Mouse (Mus musculus): ENCODE data around the gene Gm27021. TPM values are rescaled to one million over a fixed set of nuclear protein-coding genes. Genes with fewer than 3 reads are reported as not detected.
A peak's percentile ranks its signal among the peaks of the same experiment; 100 is the strongest.

Gene Gm27021
- polyA plus RNA-seq, 1 experiment from 2014 or later: 2.5 TPM

DNA sequence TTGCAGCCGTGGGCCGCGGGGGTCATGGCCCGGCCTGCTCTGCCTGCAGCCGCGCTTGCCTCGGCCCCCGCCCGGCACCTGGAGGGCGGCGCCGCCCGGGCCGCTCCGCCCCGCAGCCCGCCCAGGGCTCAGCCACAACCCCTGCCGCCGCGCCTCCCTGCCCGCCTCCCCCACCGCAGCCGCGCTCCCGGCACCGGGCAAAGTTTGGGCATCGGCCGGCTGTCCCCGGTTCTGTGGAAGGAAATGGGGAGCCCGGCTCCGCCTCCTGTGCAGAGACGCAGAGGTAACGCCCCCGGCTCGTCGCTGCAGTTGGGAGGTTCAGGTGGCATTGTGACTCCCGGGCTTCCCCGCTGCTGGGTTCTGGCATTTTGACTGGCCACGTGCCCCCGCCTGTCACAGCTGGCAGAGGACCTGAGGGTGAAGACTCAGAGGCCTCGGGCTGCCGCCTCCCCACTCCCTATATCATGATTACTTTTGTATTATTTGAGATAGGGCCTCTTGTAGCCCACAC, 33.5 kb downstream of the Gm27021 start:
- Histone ChIP-seq H3K36me3 (ENCODE audit: control insufficient read depth, insufficient read depth, low read length) (no peaks in the 10 kb centered on the region), H3K4me1 (replicated peaks; ENCODE audit: control insufficient read depth, insufficient read depth, low read length) (peaks cover 6% of the 10 kb centered on the region), H3K4me3 (ENCODE audit: low read length) (peak overlapping the region; percentile 69), H3K27ac (ENCODE audit: low read length) (no peak overlapping the region), H3K4me2 (ENCODE audit: low read depth, low read length) (peak overlapping the region; percentile 100), H3K9me3 (ENCODE audit: control insufficient read depth, low read length) (peaks cover 3% of the 10 kb centered on the region; the same call in 1 of the 2 replicates), H3K9ac (ENCODE audit: low read length) (peak overlapping the region; percentile 76), H3K27me3 (ENCODE audit: control insufficient read depth, insufficient read depth, low read depth, low read length) (peaks cover 9% of the 10 kb centered on the region; the same call in 1 of the 2 replicates)
- ATAC-seq (ENCODE audit: low read depth): peak; percentile 71
- WGBS: under 1% methylated on average over 29 of the region's 42 CpGs

DNA sequence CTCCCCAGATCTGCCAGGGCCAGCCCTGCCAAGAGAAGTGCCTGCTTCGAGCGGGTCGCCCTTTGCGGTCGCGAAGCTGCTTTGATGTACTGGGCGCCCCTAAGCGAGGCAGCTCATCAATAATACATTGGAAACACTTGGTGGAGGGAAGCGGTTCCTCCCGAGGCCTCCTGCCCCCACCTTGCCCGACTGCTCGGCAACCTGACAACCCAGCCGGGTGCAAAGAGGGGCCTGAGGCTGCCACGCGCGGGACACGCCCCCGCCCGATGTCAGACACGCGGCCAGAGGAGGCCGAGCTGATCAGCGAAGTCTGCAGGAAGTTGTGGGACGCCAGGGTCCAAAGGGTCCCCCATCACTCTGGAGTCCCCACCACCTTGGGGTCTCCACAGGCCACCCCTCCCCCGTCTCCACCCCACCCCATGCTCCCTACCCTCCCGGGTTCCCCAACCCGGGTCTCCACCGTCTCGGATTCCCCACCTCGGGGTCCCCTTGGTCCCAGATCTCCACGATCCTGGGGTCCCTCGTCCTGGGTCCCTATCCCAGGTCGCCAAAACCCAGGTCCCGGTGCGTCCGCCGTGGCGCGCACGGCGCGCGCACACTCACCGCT, 34.1 kb downstream of the Gm27021 start:
- WGBS: under 1% methylated on average over 44 of the region's 44 CpGs
- peaks cover 6% of the 10 kb centered on the region for H3K4me1 ChIP-seq (replicated peaks; ENCODE audit: control insufficient read depth, insufficient read depth, low read length)
- ATAC-seq (ENCODE audit: low read depth): peak; percentile 7; the same call in 1 of the 2 replicates

GRCm38 (mm10) chr8:120632969-120633664, 34.8 kb downstream of the Gm27021 start:
- H3K27ac ChIP-seq (ENCODE audit: low read length): no peak overlapping the region
- WGBS: 42% methylated on average over 17 of the region's 17 CpGs
- ATAC-seq (ENCODE audit: low read depth): no peak
- no peak overlapping the region for H3K9ac ChIP-seq (ENCODE audit: low read length)
- peak overlapping the region; percentile 69 for H3K4me3 ChIP-seq (ENCODE audit: low read length)
- H3K4me1 ChIP-seq (replicated peaks; ENCODE audit: control insufficient read depth, insufficient read depth, low read length): peaks cover 6% of the 10 kb centered on the region
- peaks cover 3% of the 10 kb centered on the region; the same call in 1 of the 2 replicates for H3K9me3 ChIP-seq (ENCODE audit: control insufficient read depth, low read length)
- no peaks in the 10 kb centered on the region for H3K36me3 ChIP-seq (ENCODE audit: control insufficient read depth, insufficient read depth, low read length)
- peaks cover 9% of the 10 kb centered on the region; the same call in 1 of the 2 replicates for H3K27me3 ChIP-seq (ENCODE audit: control insufficient read depth, insufficient read depth, low read depth, low read length)
- H3K4me2 ChIP-seq (ENCODE audit: low read depth, low read length): peak overlapping the region; percentile 100

More for the DNA sequence above, 34.1 kb downstream of the Gm27021 start:
- H3K36me3 ChIP-seq (ENCODE audit: control insufficient read depth, insufficient read depth, low read length): no peaks in the 10 kb centered on the region
- peak overlapping the region; percentile 69 for H3K4me3 ChIP-seq (ENCODE audit: low read length)
- H3K27ac ChIP-seq (ENCODE audit: low read length): no peak overlapping the region
- H3K9me3 ChIP-seq (ENCODE audit: control insufficient read depth, low read length): peaks cover 3% of the 10 kb centered on the region; the same call in 1 of the 2 replicates
- H3K4me2 ChIP-seq (ENCODE audit: low read depth, low read length): peak overlapping the region; percentile 100
- peaks cover 9% of the 10 kb centered on the region; the same call in 1 of the 2 replicates for H3K27me3 ChIP-seq (ENCODE audit: control insufficient read depth, insufficient read depth, low read depth, low read length)
- H3K9ac ChIP-seq (ENCODE audit: low read length): peak overlapping the region; percentile 76

GRCm38 (mm10) chr8:120631441-120632375, 36.2 kb downstream of the Gm27021 start:
- Histone ChIP-seq H3K9ac (ENCODE audit: low read length) (no peak overlapping the region), H3K27ac (ENCODE audit: low read length) (no peak overlapping the region), H3K27me3 (ENCODE audit: control insufficient read depth, insufficient read depth, low read depth, low read length) (peaks cover 9% of the 10 kb centered on the region; the same call in 1 of the 2 replicates), H3K4me2 (ENCODE audit: low read depth, low read length) (no peak overlapping the region), H3K36me3 (ENCODE audit: control insufficient read depth, insufficient read depth, low read length) (no peaks in the 10 kb centered on the region), H3K9me3 (ENCODE audit: control insufficient read depth, low read length) (peaks cover 3% of the 10 kb centered on the region; the same call in 1 of the 2 replicates), H3K4me1 (replicated peaks; ENCODE audit: control insufficient read depth, insufficient read depth, low read length) (peaks cover 6% of the 10 kb centered on the region), H3K4me3 (ENCODE audit: low read length) (no peak overlapping the region)
- peak; percentile 13; the same call in 1 of the 2 replicates for ATAC-seq (ENCODE audit: low read depth)
- WGBS: 68% methylated on average over 21 of the region's 21 CpGs

- no peak for ATAC-seq (ENCODE audit: low read depth)
- no peak overlapping the region for H3K4me3 ChIP-seq (ENCODE audit: low read length)
- no peaks in the 10 kb centered on the region for H3K36me3 ChIP-seq (ENCODE audit: control insufficient read depth, insufficient read depth, low read length)
- 42% methylated on average over 6 of the region's 6 CpGs for WGBS
- no peak overlapping the region for H3K9ac ChIP-seq (ENCODE audit: low read length)
- H3K4me1 ChIP-seq (replicated peaks; ENCODE audit: control insufficient read depth, insufficient read depth, low read length): peaks cover 6% of the 10 kb centered on the region
- H3K9me3 ChIP-seq (ENCODE audit: control insufficient read depth, low read length): peaks cover 3% of the 10 kb centered on the region; the same call in 1 of the 2 replicates
- no peak overlapping the region for H3K4me2 ChIP-seq (ENCODE audit: low read depth, low read length)
- H3K27ac ChIP-seq (ENCODE audit: low read length): no peak overlapping the region
- peaks cover 9% of the 10 kb centered on the region; the same call in 1 of the 2 replicates for H3K27me3 ChIP-seq (ENCODE audit: control insufficient read depth, insufficient read depth, low read depth, low read length)
Observed at GRCm38 (mm10) chr8:120630848-120631247, 37.0 kb downstream of the Gm27021 start.

- WGBS: 25% methylated on average over 5 of the region's 5 CpGs
- peaks cover 6% of the 10 kb centered on the region for H3K4me1 ChIP-seq (replicated peaks; ENCODE audit: control insufficient read depth, insufficient read depth, low read length)
- peaks cover 6% of the 10 kb centered on the region; the same call in 1 of the 2 replicates for H3K27me3 ChIP-seq (ENCODE audit: control insufficient read depth, insufficient read depth, low read depth, low read length)
- H3K27ac ChIP-seq (ENCODE audit: low read length): peak overlapping the region; percentile 15
- no peak overlapping the region for H3K9ac ChIP-seq (ENCODE audit: low read length)
- ATAC-seq (ENCODE audit: low read depth): peak; percentile 50
- no peak overlapping the region for H3K4me3 ChIP-seq (ENCODE audit: low read length)
- no peak overlapping the region for H3K4me2 ChIP-seq (ENCODE audit: low read depth, low read length)
- H3K9me3 ChIP-seq (ENCODE audit: control insufficient read depth, low read length): peaks cover 3% of the 10 kb centered on the region; the same call in 1 of the 2 replicates
- H3K36me3 ChIP-seq (ENCODE audit: control insufficient read depth, insufficient read depth, low read length): no peaks in the 10 kb centered on the region
Observed at GRCm38 (mm10) chr8:120630031-120630430, 37.8 kb downstream of the Gm27021 start.

DNA sequence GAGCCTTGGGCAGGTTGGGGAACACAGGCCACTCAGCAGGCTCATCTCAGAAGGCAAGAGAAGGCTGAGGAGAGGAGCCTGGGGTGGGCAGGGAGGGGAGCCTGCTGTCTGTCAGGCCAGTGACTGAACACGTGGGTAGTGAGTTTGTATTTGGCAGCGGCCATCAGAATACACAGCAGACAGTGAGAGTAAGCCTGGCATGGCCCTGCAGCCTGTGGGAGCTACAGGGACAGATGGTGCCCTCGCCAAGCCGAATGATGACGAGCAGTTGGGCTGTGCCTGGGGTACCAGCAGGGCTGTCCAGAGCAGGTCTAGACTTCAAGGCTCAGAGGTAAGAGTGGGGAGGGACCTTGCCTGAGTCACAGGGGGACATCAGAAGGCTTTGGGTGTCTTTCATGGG, 40.6 kb downstream of the Gm27021 start:
- Histone ChIP-seq H3K9me3 (ENCODE audit: control insufficient read depth, low read length) (peaks cover under 1% of the 10 kb centered on the region; the same call in 1 of the 2 replicates), H3K36me3 (ENCODE audit: control insufficient read depth, insufficient read depth, low read length) (no peaks in the 10 kb centered on the region), H3K27ac (ENCODE audit: low read length) (no peak overlapping the region), H3K9ac (ENCODE audit: low read length) (no peak overlapping the region), H3K4me2 (ENCODE audit: low read depth, low read length) (no peak overlapping the region), H3K4me3 (ENCODE audit: low read length) (no peak overlapping the region), H3K4me1 (replicated peaks; ENCODE audit: control insufficient read depth, insufficient read depth, low read length) (no peaks in the 10 kb centered on the region; the same call in none of the 2 replicates), H3K27me3 (ENCODE audit: control insufficient read depth, insufficient read depth, low read depth, low read length) (no peaks in the 10 kb centered on the region)
- ATAC-seq (ENCODE audit: low read depth): no peak
- 80% methylated on average over 5 of the region's 5 CpGs for WGBS

- WGBS: 59% methylated on average over 11 of the region's 11 CpGs
- Histone ChIP-seq H3K27me3 (ENCODE audit: control insufficient read depth, insufficient read depth, low read depth, low read length) (no peaks in the 10 kb centered on the region), H3K4me2 (ENCODE audit: low read depth, low read length) (no peak overlapping the region), H3K9ac (ENCODE audit: low read length) (no peak overlapping the region), H3K36me3 (ENCODE audit: control insufficient read depth, insufficient read depth, low read length) (no peaks in the 10 kb centered on the region), H3K4me3 (ENCODE audit: low read length) (no peak overlapping the region), H3K27ac (ENCODE audit: low read length) (no peak overlapping the region), H3K9me3 (ENCODE audit: control insufficient read depth, low read length) (no peaks in the 10 kb centered on the region), H3K4me1 (replicated peaks; ENCODE audit: control insufficient read depth, insufficient read depth, low read length) (no peaks in the 10 kb centered on the region; the same call in none of the 2 replicates)
- ATAC-seq (ENCODE audit: low read depth): no peak
Observed at GRCm38 (mm10) chr8:120626461-120626860, 41.4 kb downstream of the Gm27021 start.
